Mouse (Mus musculus) testis, adult 10 weeks (tissue): ENCODE measurements around the gene Olfr301. TPM values are rescaled to one million over a fixed set of nuclear protein-coding genes. Genes with fewer than 3 reads are reported as not detected.

Experiments
- polyA plus RNA-seq: library from polyadenylated mRNA; stranded (reverse); fragments of 350-450 nt; fragmentation: Illumina TruSeq; extraction: RNeasy Lipid Tissue Mini Kit (QIAGEN cat#74804); gene quantifications from one replicate; pipeline ENCODE4 v1.2.3, GENCODE M21; 2014; ENCODE audit warnings: low read depth, low replicate concordance

The Olfr301 gene
- 0.62 TPM for polyA plus RNA-seq

DNA sequence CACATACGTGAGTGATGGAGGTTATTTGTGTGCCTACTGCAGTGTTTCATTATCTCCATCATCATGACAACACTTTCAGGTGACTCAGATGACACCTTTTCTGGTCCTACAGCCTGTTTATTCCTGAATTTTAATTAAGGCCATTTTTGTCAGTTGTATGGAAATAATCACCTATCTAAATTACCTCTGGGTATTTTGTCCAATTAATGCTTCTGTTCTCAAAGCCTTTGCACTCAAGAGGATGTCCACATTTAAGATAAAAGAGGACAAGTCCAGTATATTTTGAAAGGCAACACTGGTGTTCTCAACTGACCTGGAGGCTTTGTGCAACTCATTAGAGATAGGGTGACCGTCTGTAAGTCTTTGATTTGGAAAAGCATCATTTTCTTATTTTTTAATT lies at the start of gene Olfr301:
Gene Olfr301, plus strand, starts transcription at position 301 of the 400 bp plus-strand sequence.

DNA sequence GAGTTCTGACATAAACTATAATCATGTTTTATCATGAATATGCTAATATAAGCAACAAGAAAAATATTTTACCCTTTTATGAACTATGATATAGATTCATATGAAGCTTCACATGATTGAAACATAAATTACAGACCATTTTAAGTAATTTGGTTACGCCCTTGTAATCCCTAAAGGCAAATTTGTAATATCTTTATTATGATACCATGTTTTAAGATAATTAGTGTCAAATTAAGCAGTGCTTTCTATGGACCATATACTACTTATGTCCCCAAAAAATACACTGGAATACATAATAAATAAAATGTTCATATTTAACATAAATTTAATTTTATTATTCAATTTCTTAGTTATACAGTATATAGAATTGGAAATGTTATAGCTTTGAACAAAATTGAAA lies 36.8 kb upstream of the Olfr301 start, which contains the start of gene Olfr305:
Gene Olfr305, minus strand, starts transcription at position 101 of the 400 bp plus-strand sequence.

DNA sequence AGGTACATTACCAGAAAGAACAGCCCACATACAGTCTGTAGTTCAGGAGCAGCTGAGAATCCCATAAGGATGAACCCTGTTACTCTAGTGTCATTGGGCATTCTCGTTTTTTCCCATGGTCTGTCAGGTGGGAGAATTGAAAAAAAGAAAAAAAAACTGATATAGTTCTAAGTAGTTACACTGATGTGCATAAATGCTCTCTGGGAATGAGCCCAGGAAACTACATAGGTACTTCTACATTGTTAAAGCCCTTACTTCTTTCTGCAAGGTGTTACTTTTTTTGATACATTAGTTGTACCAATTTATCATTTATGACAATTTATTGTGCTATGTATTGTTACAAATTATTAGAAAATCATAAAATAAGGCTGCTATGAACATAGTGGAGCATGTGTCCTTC lies 17.1 kb upstream of the Olfr301 start, which contains the start of gene Olfr304:
Gene Olfr304, minus strand, starts transcription at position 101 of the 400 bp plus-strand sequence.

DNA sequence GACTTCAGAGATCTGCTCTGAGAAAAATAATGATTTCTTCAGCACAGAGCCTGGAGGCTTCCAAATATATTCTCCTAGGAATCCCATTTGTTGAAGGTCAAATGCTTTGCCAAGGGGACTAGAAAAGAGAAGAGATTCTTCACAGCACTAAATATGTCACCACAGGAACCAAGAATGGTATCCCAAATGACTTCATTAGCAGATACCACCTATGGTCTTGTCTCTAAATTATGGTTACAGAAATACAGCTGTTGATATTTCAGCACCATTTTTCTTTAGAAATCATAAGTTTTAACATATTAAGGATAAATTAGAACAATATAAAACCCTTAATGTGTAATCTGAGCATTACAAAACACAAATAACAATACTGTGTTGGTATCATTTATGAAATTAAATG lies 6.0 kb upstream of the Olfr301 start, which contains the start of gene Olfr303:
Gene Olfr303, minus strand, starts transcription at position 101 of the 400 bp plus-strand sequence.

DNA sequence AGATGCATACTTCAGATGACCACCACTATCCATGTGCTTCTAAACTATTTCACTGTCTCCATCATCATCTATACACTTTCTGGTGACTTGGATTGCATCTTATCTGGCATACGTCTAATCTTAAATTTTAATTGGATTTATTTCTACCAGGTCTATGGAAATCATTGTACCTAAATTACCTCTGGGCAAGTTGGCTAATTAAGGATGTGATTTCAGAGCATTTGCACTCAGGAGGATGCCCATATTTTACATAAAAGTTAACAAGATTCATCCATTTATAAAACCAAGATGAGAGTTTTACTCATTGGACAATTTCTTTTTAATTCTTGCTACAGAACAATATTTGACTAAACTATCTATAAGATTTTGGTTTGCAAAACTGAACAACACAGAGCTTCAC lies 56.0 kb downstream of the Olfr301 start, which contains the start of gene Olfr299:
Gene Olfr299, plus strand, starts transcription at position 301 of the 400 bp plus-strand sequence.

Other genes starting within 250 kb of the Olfr301 start
- not detected for gene Vmn2r75, start 232.1 kb upstream of the Olfr301 start, polyA plus RNA-seq
- gene Vmn2r76, start 157.5 kb upstream of the Olfr301 start, polyA plus RNA-seq, result 0.03 TPM
- 0.20 TPM for gene Olfr310, start 126.7 kb upstream of the Olfr301 start, polyA plus RNA-seq
- gene Olfr309, start 90.1 kb upstream of the Olfr301 start, polyA plus RNA-seq, result 0.28 TPM
- gene Olfr308, start 78.2 kb upstream of the Olfr301 start, polyA plus RNA-seq, result 0.10 TPM
- gene Olfr307, start 66.3 kb upstream of the Olfr301 start, polyA plus RNA-seq, result 0.31 TPM
- gene Olfr305, start 36.9 kb upstream of the Olfr301 start, polyA plus RNA-seq, result 0.10 TPM
- gene Olfr304, start 17.2 kb upstream of the Olfr301 start, polyA plus RNA-seq, result not detected
- gene Olfr303, start 6.1 kb upstream of the Olfr301 start, polyA plus RNA-seq, result 3.3 TPM
- gene Olfr299, start 56.1 kb downstream of the Olfr301 start, polyA plus RNA-seq, result not detected
- gene Olfr298, start 88.6 kb downstream of the Olfr301 start, polyA plus RNA-seq, result not detected
- gene Olfr297, start 116.1 kb downstream of the Olfr301 start, polyA plus RNA-seq, result not detected
- not detected for gene Olfr295, start 180.0 kb downstream of the Olfr301 start, polyA plus RNA-seq
- not detected for gene Olfr294, start 212.8 kb downstream of the Olfr301 start, polyA plus RNA-seq
- gene Olfr293, start 245.2 kb downstream of the Olfr301 start, polyA plus RNA-seq, result not detected